Mouse (Mus musculus): ENCODE results near the gene Spsb4. TPM values are rescaled to one million over a fixed set of nuclear protein-coding genes. Genes with fewer than 3 reads are reported as not detected.

Gene Spsb4
- total and polyA plus RNA-seq, 2 experiments: 1.5 to 3.5 TPM

DNA sequence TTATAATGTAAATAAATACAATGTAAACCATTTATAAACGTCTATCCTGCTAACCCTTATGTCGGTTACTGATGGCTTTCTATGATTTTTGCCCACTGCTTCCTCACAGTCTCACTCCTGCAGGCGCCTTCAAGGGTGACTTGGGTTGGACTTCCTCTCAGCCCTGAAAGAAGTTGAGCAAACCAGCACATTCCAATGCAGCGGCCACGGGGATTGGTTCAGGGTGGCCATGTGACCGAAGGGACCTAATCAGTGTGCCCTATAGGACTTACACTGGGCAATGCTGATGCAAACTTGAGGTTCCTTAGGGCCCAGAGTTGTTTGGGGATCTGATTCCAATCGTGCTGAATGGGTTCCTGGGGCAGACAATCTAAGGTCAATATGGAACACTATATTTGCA lies 59.2 kb downstream of the Spsb4 start:
- Histone ChIP-seq H3K9ac (ENCODE audit: low read depth, low read length) (no peak overlapping the region), H3K36me3 (ENCODE audit: control insufficient read depth, insufficient read depth, low read length) (no peaks in the 10 kb centered on the region), H3K4me3 (ENCODE audit: insufficient read depth, low read depth, low read length) (no peak overlapping the region), H3K27ac (replicated peaks; ENCODE audit: insufficient read depth, low read depth, low read length) (no peak overlapping the region), H3K4me1 (ENCODE audit: control insufficient read depth, insufficient read depth, low read length) (no peaks in the 10 kb centered on the region; the same call in 1 of the 2 replicates), H3K27me3 (ENCODE audit: control insufficient read depth, insufficient read depth, low read length) (no peaks in the 10 kb centered on the region), H3K79me2 (ENCODE audit: control insufficient read depth, insufficient read depth, low read length) (no peaks in the 10 kb centered on the region)
- WGBS: 85% methylated on average over 7 of the region's 7 CpGs
- DNase-seq (ENCODE audit: extremely low read depth, low read depth, low spot score): no peak
- TF ChIP-seq CTCF (IDR thresholded peaks at IDR 0.05; ENCODE audit: low read depth, low read length) (no peak), POLR2A (IDR thresholded peaks at IDR 0.05; ENCODE audit: extremely low read depth, insufficient read depth, low read length) (no peak)

DNA sequence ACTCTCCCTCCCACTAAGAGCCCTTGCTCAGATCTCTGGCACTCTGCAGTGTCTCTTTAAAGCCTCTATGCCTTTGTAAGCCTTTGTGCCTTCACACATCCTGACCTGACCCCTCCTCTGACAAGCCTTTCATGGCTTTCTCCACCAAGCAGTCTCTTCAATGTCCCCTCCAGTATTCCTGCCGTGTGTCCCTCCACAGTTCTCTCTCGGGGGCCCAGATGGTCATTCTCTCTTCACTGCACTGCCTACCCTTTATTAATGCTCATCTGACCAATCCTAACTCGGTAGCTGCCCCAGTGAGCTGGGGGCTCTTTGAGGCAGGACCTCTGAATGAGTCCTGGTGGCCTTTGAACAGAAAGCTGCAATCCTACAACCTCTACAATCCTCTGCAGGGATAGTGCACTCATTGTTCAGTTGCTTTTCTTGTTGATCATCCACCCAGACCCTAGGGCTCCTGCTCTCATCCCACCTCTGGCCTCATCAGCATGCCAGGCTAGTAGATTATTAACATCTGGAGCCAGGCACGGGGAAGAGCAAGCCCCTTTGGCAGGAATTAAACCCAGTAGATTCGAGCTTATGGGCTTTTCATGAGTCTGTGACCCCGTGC lies 60.5 kb downstream of the Spsb4 start:
- WGBS: 26% methylated on average over 6 of the region's 6 CpGs
- H3K4me1 ChIP-seq (ENCODE audit: control insufficient read depth, insufficient read depth, low read length): peaks cover 6% of the 10 kb centered on the region; the same call in 1 of the 2 replicates
- H3K79me2 ChIP-seq (ENCODE audit: control insufficient read depth, insufficient read depth, low read length): no peaks in the 10 kb centered on the region
- no peak for TF ChIP-seq CTCF (IDR thresholded peaks at IDR 0.05; ENCODE audit: low read depth, low read length)
- TF ChIP-seq POLR2A (IDR thresholded peaks at IDR 0.05; ENCODE audit: extremely low read depth, insufficient read depth, low read length): no peak
- H3K36me3 ChIP-seq (ENCODE audit: control insufficient read depth, insufficient read depth, low read length): no peaks in the 10 kb centered on the region
- no peak for DNase-seq (ENCODE audit: extremely low read depth, low read depth, low spot score)
- no peak overlapping the region for H3K4me3 ChIP-seq (ENCODE audit: insufficient read depth, low read depth, low read length)
- H3K27ac ChIP-seq (replicated peaks; ENCODE audit: insufficient read depth, low read depth, low read length): no peak overlapping the region
- H3K27me3 ChIP-seq (ENCODE audit: control insufficient read depth, insufficient read depth, low read length): no peaks in the 10 kb centered on the region
- H3K9ac ChIP-seq (ENCODE audit: low read depth, low read length): no peak overlapping the region

- TF ChIP-seq CTCF (IDR thresholded peaks at IDR 0.05; ENCODE audit: low read depth, low read length) (no peak), POLR2A (IDR thresholded peaks at IDR 0.05; ENCODE audit: extremely low read depth, insufficient read depth, low read length) (no peak)
Measured at GRCm38 (mm10) chr9:96957298-96957865, 61.3 kb downstream of the Spsb4 start.

GRCm38 (mm10) chr9:96956646-96957297 lies 61.9 kb downstream of the Spsb4 start:
- no peaks in the 10 kb centered on the region for H3K36me3 ChIP-seq (ENCODE audit: control insufficient read depth, insufficient read depth, low read length)
- 78% methylated on average over 6 of the region's 6 CpGs for WGBS
- H3K9ac ChIP-seq (ENCODE audit: low read depth, low read length): no peak overlapping the region
- no peaks in the 10 kb centered on the region for H3K79me2 ChIP-seq (ENCODE audit: control insufficient read depth, insufficient read depth, low read length)
- TF ChIP-seq POLR2A (IDR thresholded peaks at IDR 0.05; ENCODE audit: extremely low read depth, insufficient read depth, low read length) (no peak), CTCF (IDR thresholded peaks at IDR 0.05; ENCODE audit: low read depth, low read length) (no peak)
- H3K27me3 ChIP-seq (ENCODE audit: control insufficient read depth, insufficient read depth, low read length): no peaks in the 10 kb centered on the region
- H3K4me1 ChIP-seq (ENCODE audit: control insufficient read depth, insufficient read depth, low read length): peaks cover 13% of the 10 kb centered on the region
- no peak overlapping the region for H3K4me3 ChIP-seq (ENCODE audit: insufficient read depth, low read depth, low read length)
- no peak for DNase-seq (ENCODE audit: extremely low read depth, low read depth, low spot score)
- no peak overlapping the region for H3K27ac ChIP-seq (replicated peaks; ENCODE audit: insufficient read depth, low read depth, low read length)

More at GRCm38 (mm10) chr9:96957298-96957865, 61.3 kb downstream of the Spsb4 start:
- H3K4me1 ChIP-seq (ENCODE audit: control insufficient read depth, insufficient read depth, low read length): peaks cover 10% of the 10 kb centered on the region
- no peak overlapping the region for H3K9ac ChIP-seq (ENCODE audit: low read depth, low read length)
- H3K79me2 ChIP-seq (ENCODE audit: control insufficient read depth, insufficient read depth, low read length): no peaks in the 10 kb centered on the region
- no peak overlapping the region for H3K4me3 ChIP-seq (ENCODE audit: insufficient read depth, low read depth, low read length)
- no peak overlapping the region for H3K27ac ChIP-seq (replicated peaks; ENCODE audit: insufficient read depth, low read depth, low read length)
- 69% methylated on average over 6 of the region's 6 CpGs for whole genome bisulfite sequencing
- no peaks in the 10 kb centered on the region for H3K36me3 ChIP-seq (ENCODE audit: control insufficient read depth, insufficient read depth, low read length)
- no peak for DNase-seq (ENCODE audit: extremely low read depth, low read depth, low spot score)
- H3K27me3 ChIP-seq (ENCODE audit: control insufficient read depth, insufficient read depth, low read length): no peaks in the 10 kb centered on the region

- Histone ChIP-seq H3K27ac (replicated peaks; ENCODE audit: insufficient read depth, low read depth, low read length) (no peak overlapping the region), H3K36me3 (ENCODE audit: control insufficient read depth, insufficient read depth, low read length) (no peaks in the 10 kb centered on the region), H3K4me3 (ENCODE audit: insufficient read depth, low read depth, low read length) (no peak overlapping the region), H3K27me3 (ENCODE audit: control insufficient read depth, insufficient read depth, low read length) (no peaks in the 10 kb centered on the region), H3K9ac (ENCODE audit: low read depth, low read length) (no peak overlapping the region), H3K79me2 (ENCODE audit: control insufficient read depth, insufficient read depth, low read length) (no peaks in the 10 kb centered on the region), H3K4me1 (ENCODE audit: control insufficient read depth, insufficient read depth, low read length) (peaks cover 13% of the 10 kb centered on the region)
- no peak for TF ChIP-seq CTCF (IDR thresholded peaks at IDR 0.05; ENCODE audit: low read depth, low read length)
- TF ChIP-seq POLR2A (IDR thresholded peaks at IDR 0.05; ENCODE audit: extremely low read depth, insufficient read depth, low read length): no peak
- WGBS: 92% methylated on average over 15 of the region's 15 CpGs
- no peak for DNase-seq (ENCODE audit: extremely low read depth, low read depth, low spot score)
Measured at GRCm38 (mm10) chr9:96954063-96954809, 64.4 kb downstream of the Spsb4 start.
